Mouse (Mus musculus) heart, adult 2 months (tissue): ENCODE data around the gene Olfr1076.

Experiments
- CTCF ChIP-seq: fragments of 200-600 bp; IDR thresholded peaks from 2 replicates; pipeline ENCODE4 v1.8.1; 2022; ENCODE audit warnings: antibody characterized with exemption, mild to moderate bottlenecking, moderate library complexity
- POLR2A ChIP-seq: fragments of 200-500 bp; IDR thresholded peaks from 2 replicates; pipeline ENCODE4 v1.6.1; 2011; ENCODE audit warnings: mild to moderate bottlenecking, low read depth, low read length, control low read depth; ENCODE audit not compliant: insufficient read depth

DNA sequence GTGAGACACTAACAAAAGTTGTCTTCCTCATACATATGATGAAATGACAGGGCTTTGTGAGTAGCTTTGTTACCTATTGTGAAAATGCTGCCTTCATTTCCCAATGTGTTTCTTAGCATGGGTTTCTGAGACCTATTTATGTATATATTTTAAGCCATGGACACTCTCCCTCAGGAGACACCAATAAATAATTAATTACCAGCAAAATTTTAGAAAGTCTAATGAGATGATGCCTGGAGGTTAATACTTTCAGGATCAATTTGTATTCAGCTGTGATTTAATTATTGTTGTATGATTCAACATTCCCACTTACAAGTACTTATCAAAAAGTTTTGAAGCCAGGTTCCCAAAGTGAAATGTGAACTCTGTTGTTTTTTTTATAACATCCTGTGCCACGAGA, 34.1 kb downstream of the Olfr1076 start, which contains the start of gene Olfr1079:
- TF ChIP-seq POLR2A (no peak), CTCF (no peak)
